Mouse (Mus musculus) pancreas, adult 10 weeks (tissue): ENCODE results near the gene Trpm3. TPM values are rescaled to one million over a fixed set of nuclear protein-coding genes. Genes with fewer than 3 reads are reported as not detected.

ENCODE experiments used
- polyA plus RNA-seq: library from polyadenylated mRNA; stranded (reverse); fragments of 350-450 nt; fragmentation: Illumina TruSeq; extraction: RNeasy Lipid Tissue Mini Kit (QIAGEN cat#74804); gene quantifications from one replicate; pipeline ENCODE4 v1.2.3, GENCODE M21; 2015; ENCODE audit warnings: low read depth, low replicate concordance; ENCODE audit not compliant: insufficient read depth

Trpm3 gene
- polyA plus RNA-seq, result 0.33 TPM

DNA sequence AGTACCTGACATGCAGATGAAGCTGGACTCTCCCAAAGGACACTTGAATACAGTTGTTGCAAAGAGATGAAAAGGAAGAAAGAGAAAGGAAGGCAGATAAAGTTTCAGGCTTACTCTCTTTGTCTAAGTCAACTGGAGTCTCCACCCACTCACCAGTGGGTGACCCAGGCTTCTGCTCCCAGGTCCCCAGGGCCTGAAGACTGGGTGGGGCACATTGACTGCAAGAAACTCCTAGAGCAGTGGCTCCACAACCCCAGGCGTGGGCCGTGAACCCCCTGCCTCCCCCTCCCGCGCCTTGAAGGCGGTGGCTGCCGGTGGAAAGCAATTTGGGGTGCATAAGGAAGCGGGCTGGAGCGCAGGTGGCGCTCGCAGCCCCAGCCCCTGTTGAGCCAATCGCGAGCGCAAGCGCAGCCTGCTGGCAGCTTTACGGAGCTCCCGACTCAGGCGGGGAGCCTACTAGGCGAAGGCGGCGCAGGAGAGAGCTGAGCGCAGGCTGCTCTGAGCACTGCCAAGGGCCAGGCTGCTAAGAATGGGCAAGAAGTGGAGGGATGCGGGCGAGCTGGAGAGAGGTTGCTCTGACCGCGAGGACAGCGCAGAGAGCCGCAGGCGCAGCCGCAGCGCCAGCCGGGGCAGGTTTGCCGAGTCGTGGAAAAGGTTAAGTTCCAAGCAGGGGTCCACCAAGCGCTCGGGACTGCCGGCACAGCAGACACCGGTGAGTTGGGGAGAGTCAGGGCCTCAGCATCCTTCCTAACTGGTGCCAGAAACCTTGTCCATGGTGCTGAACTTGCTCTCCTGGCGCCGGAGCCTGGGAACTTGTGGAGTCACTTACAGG lies at the start of gene Trpm3:
TSS of gene Trpm3 (plus strand) at position 457 of the 832 bp plus-strand sequence.

